Mouse (Mus musculus) adrenal gland, adult 8-10 months (tissue): Measurements from ENCODE around the gene Rgcc. TPM values are rescaled to one million over a fixed set of nuclear protein-coding genes. Genes with fewer than 3 reads are reported as not detected.

Experiments
- DNase-seq: peaks from one replicate; pipeline ENCODE4 v3.0.0; 2022
- total RNA-seq, 4 experiments: library from RNA; stranded (reverse); gene quantifications; 2 replicates each; pipeline ENCODE4 v1.2.4; 2022

The Rgcc gene
- total RNA-seq, 4 experiments from 2014 or later: 88.1 to 240 (median 162) TPM

GRCm38 (mm10) chr14:79239402-79239801 is 62.0 kb downstream of the Rgcc start:
- no peak for DNase-seq

Other genes with a start within 250 kb of the Rgcc start
- gene Zfp957, start 54.3 kb downstream of the Rgcc start, total RNA-seq: under 1 TPM in 1 of 4 experiments, not detected in 3; 0.12 TPM
- 10 to 100 TPM; 15.8 to 26.3 (median 20.1) TPM for gene Naa16, start 89.1 kb upstream of the Rgcc start, total RNA-seq
- gene Mtrf1, start 96.1 kb upstream of the Rgcc start, total RNA-seq: 1 to 10 TPM; 6.7 to 7.6 (median 7.0) TPM
- 10 to 100 TPM in 2 of 4 experiments, 1 to 10 TPM in 2; 8.4 to 12.3 (median 10.8) TPM for gene Kbtbd7, start 124.9 kb upstream of the Rgcc start, total RNA-seq
- under 1 TPM in 3 of 4 experiments, not detected in 1; 0.17 to 0.26 (median 0.18) TPM for gene Kbtbd6, start 150.2 kb upstream of the Rgcc start, total RNA-seq
- gene Elf1, start 179.5 kb upstream of the Rgcc start, total RNA-seq: 10 to 100 TPM; 20.9 to 24.7 (median 21.4) TPM
- 10 to 100 TPM; 34.7 to 40.1 (median 36.8) TPM for gene Wbp4, start 179.9 kb upstream of the Rgcc start, total RNA-seq